Mouse (Mus musculus) bone marrow macrophage, adult 2 months (primary cell): ENCODE measurements at regions not wholly inside any gene's neighbourhood (a gene's known extent, or its start where the extent isn't known, plus 50 kb on each side); places are given as distances from the start of the nearest gene placed in this dataset.

Source experiments
- H3K27ac ChIP-seq: 2 replicates; pipeline ENCODE4 v1.5.1; 2012; ENCODE audit warnings: low read depth, low read length; ENCODE audit not compliant: insufficient read depth
- H3K4me1 ChIP-seq: 2 replicates; pipeline ENCODE4 v1.6.1; 2012; ENCODE audit warnings: low read length; ENCODE audit not compliant: control insufficient read depth, insufficient read depth
- H3K4me3 ChIP-seq: 2 replicates; pipeline ENCODE4 v1.5.1; 2012; ENCODE audit warnings: mild to moderate bottlenecking, low read length, moderate library complexity; ENCODE audit not compliant: insufficient read depth
- CTCF ChIP-seq: IDR thresholded peaks from 2 replicates; pipeline ENCODE4 v1.5.1; 2012; ENCODE audit warnings: low read depth, mild to moderate bottlenecking, low read length, moderate library complexity
- POLR2A ChIP-seq: IDR thresholded peaks from 2 replicates; pipeline ENCODE4 v1.6.1; 2012; ENCODE audit warnings: mild to moderate bottlenecking, low read depth, low read length, borderline replicate concordance

- H3K4me3 ChIP-seq, result no peak overlapping the region
- TF ChIP-seq CTCF (no peak), POLR2A (no peak)
- no peak overlapping the region for H3K27ac ChIP-seq
- no peaks in the 10 kb centered on the region for H3K4me1 ChIP-seq
Observed at GRCm38 (mm10) chr13:118849541-118849940, 179.9 kb downstream of the Fgf10 start.

GRCm38 (mm10) chr13:118850708-118851107, 181.1 kb downstream of the Fgf10 start:
- TF ChIP-seq POLR2A, result no peak
- no peak for TF ChIP-seq CTCF
- H3K4me3 ChIP-seq, result no peak overlapping the region

GRCm38 (mm10) chr13:118886339-118886810, 216.8 kb downstream of the Fgf10 start:
- Histone ChIP-seq H3K27ac (no peak overlapping the region), H3K4me1 (no peaks in the 10 kb centered on the region), H3K4me3 (no peak overlapping the region)
- no peak for TF ChIP-seq CTCF
- no peak for TF ChIP-seq POLR2A

More at GRCm38 (mm10) chr13:118850708-118851107, 181.1 kb downstream of the Fgf10 start:
- no peak overlapping the region for H3K27ac ChIP-seq
- H3K4me1 ChIP-seq, result no peaks in the 10 kb centered on the region

- H3K4me3 ChIP-seq, result no peak overlapping the region
- no peak overlapping the region for H3K27ac ChIP-seq
- H3K4me1 ChIP-seq, result no peaks in the 10 kb centered on the region
- TF ChIP-seq POLR2A, result no peak
- TF ChIP-seq CTCF, result no peak
Observed at GRCm38 (mm10) chr13:118895079-118895478, 225.5 kb downstream of the Fgf10 start.

GRCm38 (mm10) chr13:118901950-118902349, 232.4 kb downstream of the Fgf10 start:
- no peaks in the 10 kb centered on the region for H3K4me1 ChIP-seq
- H3K4me3 ChIP-seq, result no peak overlapping the region
- TF ChIP-seq POLR2A (no peak), CTCF (no peak)
- H3K27ac ChIP-seq, result no peak overlapping the region

GRCm38 (mm10) chr13:118910351-118910750, 240.8 kb downstream of the Fgf10 start:
- H3K4me3 ChIP-seq, result no peak overlapping the region
- H3K27ac ChIP-seq, result no peak overlapping the region
- H3K4me1 ChIP-seq, result no peaks in the 10 kb centered on the region
- TF ChIP-seq POLR2A (no peak), CTCF (no peak)

- Histone ChIP-seq H3K4me1 (no peaks in the 10 kb centered on the region), H3K27ac (no peak overlapping the region), H3K4me3 (no peak overlapping the region)
- no peak for TF ChIP-seq CTCF
- no peak for TF ChIP-seq POLR2A
Observed at GRCm38 (mm10) chr13:118940786-118941185, 271.2 kb downstream of the Fgf10 start.

GRCm38 (mm10) chr13:118966120-118966676, 296.6 kb downstream of the Fgf10 start:
- Histone ChIP-seq H3K4me1 (no peaks in the 10 kb centered on the region), H3K27ac (no peak overlapping the region), H3K4me3 (no peak overlapping the region)
- TF ChIP-seq CTCF (no peak), POLR2A (no peak)

GRCm38 (mm10) chr13:118967707-118968106, 298.1 kb downstream of the Fgf10 start:
- Histone ChIP-seq H3K27ac (no peak overlapping the region), H3K4me3 (no peak overlapping the region), H3K4me1 (no peaks in the 10 kb centered on the region)
- no peak for TF ChIP-seq CTCF
- TF ChIP-seq POLR2A, result no peak

- Histone ChIP-seq H3K4me1 (no peaks in the 10 kb centered on the region), H3K4me3 (no peak overlapping the region), H3K27ac (no peak overlapping the region)
- TF ChIP-seq CTCF (no peak), POLR2A (no peak)
Observed at GRCm38 (mm10) chr13:118975008-118975407, 305.4 kb downstream of the Fgf10 start.
